Mouse (Mus musculus) frontal cortex, postnatal 14 days (tissue): ENCODE data around the gene Ets2.

ENCODE experiments used
- DNase-seq, 2 experiments: peaks; one replicate each; pipeline ENCODE4 v3.0.0; 2022; ENCODE audit warnings: low spot score in 2 of 2

Ets2 gene

DNA sequence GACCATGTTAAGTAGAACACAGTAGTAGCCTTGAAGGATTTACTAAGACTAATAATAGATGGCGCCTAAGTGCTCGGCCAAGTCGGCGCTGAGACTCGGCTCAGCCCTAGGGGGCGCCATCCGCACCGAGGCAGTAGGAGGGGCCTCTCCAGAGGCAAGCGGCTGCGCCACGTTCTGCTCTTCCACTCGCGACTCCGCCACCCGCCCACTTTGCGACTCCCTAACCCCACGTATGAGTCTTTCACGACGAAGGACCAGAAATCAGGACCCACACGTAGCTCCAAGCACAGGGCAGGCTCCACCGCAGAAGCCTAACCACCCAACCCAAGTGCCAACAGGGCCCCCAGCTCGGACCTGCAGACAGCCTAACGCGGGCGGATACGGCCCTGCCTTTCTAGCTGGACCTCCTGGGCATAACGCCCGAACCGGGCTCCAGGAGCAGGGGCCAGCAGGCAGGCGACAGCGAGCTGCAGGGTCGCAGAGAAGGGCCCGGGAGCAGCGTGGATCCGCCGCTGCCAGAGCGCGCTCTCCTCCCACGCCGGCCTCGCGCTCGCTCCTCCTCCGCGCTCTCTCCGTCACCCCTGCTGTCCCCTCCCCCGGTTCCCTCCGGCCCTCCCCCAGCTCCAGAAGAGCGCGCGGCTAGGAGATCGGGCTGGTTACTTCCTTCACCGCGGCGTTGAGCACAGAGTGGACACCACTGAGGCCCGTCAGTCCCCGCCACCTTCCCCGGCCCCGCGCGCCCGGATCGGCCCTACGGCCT lies at the start of gene Ets2:
Ets2 (plus strand) TSS at position 274 of the 760 bp plus-strand sequence.
- DNase-seq = peak; percentile 83 to 87

DNA sequence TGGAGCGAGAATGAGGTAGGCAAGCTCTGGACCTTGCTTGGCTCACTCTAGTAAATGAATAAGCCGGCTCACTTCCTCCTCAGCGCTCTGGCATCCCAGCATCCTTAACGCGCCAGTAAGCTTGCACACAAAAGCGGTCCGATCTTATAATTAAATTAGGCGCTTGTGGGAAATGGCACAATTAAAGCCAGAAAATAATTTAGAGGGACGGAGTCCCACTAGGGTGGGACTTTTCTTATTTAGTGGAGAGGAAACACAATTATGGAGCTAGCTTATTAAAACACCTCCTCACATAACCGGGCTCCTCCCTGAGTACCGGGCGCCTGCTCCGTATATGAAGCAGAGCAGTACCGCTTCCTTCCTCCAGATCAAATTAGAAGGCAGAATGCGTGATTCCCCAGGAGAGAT lies 47.7 kb upstream of the Ets2 start:
- no peak for DNase-seq

DNA sequence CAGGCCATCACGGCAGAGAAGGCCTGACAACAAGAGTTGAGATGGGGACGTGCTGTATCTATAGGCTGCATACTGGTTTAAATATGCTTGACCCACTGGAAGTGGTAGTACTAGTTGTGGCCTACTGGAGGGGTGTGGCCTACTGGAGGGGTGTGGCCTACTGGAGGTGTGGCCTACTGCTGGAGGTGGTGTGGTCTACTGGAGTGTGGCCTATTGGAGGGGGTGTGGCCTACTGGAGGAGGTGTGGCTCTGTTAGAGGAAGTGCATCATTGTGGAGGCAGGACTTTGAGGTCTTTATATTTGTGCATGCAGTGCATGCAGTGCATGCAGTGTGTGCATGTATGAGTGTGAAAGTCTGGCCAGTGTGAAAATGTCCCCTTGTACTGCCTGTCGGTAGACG lies 45.3 kb upstream of the Ets2 start:
- no peak for DNase-seq

DNA sequence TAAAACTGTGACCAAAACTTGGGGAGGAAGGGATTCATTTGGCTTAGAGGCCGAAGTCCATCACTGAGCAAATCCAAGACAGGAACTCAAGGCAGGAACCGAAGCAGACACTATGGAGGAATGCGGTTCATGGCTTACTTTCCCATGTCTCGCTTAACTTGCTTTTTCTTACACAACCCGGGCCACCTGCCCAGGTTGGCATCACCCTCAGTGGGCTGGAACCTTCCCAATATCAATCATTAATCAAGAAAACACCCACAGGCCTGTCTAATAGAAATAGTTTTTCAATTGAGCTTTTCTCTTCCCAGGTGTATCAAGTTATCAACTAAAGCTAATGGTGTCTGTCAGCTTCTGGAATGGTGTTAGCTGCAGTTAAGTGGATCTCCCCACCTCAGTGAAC lies 44.7 kb upstream of the Ets2 start:
- DNase-seq = no peak

DNA sequence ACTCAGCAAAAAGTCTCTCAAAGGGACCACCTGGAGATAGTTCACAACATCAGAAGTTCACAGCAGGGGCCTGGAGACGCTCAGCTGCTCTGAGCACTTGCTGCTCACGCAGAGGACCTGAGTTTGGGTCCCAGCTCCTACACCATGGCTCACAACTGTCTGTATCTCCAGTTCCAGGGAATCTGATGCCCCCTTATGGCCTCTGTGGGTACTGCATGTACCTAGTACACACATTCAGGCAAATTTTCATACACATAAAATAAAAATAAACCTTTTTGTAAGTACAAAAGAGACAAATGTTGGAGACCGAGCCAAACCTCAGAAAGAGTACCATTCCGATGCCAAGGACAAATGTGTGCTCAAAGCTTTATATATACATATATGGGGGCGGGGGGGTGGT lies 44.1 kb upstream of the Ets2 start:
- no peak for DNase-seq

DNA sequence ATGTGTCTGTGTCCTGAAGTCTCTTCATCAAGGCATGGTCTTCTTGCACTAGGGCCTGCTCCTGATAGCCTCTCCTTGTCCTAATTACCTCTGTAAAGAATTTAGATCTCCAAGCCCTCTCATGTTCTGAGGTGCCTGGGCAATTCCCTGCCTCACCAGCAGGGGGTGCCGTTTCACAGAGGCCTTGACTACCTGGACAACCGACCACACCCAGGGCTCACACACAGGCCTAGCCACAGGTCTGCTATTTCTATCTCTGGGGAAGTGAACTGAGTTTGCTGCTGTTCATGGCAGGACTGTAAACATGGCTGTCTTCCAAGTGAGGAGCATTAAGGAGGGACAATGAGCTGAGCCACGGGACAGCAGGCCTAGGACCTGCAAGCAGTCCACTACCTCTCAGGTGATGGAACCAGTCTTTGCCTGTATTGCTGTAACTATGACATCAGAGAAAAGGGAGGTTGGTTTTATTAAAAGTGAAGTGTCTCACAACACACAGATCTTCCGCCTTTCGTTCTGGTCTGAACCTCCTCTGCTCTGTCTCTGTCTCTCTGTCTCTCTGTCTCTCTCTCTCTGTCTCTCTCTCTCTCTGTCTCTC lies 42.9 kb upstream of the Ets2 start:
- no peak for DNase-seq

DNA sequence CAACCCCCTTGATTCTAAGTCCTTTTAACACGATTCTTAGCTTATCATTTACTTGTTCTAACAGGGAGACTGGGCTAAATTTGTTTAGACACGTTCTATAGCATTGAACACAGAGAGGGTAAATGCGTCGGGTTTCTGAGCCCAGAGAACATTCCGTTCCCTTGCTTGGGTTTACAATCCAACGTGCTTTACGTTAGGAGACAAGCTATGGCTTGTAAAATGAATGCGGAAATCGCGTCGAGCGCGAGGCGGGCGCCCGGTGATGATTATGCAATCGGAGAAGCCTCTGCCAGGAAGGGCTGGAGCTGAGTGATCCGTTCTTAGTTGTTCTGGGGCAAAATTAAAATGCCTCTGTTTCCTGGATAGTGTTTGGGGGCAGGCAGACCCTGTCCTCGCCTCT lies 42.4 kb upstream of the Ets2 start:
- DNase-seq = no peak

DNA sequence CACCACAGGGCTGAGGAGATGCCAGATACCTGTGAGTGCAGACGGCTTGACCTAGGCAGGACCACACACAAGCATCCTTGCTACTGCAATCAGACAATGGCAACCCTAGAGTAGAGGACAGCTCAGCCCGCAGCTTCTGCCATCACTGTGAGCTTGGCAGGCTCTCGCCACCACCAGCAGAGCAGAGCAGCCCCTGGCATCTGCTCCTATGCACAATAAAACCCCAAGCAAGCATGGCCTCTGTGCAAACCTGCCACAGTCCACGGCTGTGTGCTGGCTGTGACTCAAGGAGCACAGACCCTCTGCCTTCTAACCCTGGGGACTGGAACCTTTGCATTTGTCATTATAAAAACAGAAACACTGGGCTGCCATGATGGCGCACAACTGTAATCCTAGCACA lies 41.0 kb upstream of the Ets2 start:
- DNase-seq = no peak

DNA sequence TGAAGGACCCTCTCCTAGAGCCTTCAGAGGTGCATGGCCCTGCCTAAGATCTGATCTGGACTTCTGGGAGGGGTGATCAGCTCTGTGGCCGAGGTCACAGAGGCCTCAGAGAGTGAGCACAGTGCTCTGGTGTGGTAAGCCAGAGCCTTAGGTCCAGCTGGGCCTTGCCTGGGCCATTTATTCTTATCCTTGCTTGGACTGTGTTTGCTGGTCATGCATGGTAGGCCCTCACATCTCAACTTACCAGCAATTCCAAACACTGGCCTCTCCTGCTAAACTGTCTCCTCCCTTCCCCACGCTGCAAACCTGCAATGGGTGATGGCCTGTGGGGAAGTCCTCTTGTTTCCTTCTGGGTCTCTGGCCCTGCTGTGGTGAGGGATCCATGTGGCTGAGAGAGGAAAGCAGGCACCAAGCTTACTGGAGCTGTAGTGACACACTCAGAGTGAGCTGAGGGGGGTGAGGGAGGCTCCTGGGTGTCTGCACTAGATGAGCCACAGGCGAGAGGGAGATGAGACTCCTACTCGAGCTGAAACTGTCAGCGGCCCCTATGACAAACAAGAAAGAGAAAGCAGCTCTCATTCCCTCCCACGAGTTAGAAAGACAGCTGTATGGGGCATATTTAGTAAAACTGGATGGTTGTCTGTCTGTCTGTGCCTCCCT lies 36.3 kb upstream of the Ets2 start:
- DNase-seq = no peak

DNA sequence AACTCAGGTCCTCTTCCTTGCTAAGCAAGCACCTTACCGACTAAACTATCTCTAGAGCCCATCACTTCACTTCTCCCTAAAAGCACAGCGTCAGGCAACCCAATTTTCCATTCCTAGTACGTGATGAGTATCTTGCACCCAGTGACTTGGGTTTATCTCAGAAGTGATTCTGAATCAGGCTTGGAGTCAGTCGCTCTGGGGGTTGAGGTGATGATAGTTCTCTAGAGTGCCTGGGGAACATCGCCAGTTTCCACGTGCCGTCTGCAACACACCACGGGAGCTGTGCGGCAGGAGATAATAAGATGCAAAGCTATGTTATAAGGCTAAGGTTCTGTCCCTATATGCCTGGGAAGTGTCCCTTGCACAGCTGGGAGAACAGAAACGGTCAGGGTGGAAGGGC lies 35.6 kb upstream of the Ets2 start:
- DNase-seq = no peak

DNA sequence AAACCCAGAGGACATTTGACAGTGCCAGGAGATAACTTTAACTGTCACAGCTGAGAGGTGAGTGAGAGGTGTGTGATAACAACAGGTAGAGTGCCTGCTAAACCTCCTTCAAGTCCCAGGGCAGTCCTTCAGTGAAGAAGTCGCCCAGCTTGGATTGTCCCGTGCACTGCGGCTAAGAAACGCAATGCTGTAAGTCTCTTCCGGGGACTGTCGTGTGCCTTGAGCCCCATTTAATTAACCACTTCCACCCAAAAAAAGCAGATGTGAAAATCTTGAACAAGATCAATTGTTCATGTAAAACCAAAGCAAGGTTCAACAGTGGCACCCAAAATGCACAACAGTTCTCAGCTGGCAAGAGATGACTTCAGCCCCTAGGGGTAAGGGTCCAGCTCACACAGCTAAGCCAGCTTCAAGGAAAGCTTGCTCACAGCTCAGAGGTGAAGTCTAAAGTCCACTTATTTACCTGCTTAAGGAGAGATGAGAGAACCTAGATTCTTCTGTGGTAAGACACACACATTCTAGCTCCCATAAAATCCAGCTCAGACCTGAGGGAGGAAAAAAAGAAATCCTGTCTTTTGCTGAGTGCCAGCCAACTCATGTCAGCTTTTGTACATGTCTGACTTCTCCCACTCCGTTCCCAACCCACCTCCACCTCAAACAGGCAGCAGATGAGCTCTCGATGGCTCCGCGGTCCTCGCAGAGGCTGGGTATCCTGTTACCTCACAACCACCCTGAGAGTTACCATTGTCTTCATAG lies 34.3 kb upstream of the Ets2 start:
- no peak for DNase-seq

DNA sequence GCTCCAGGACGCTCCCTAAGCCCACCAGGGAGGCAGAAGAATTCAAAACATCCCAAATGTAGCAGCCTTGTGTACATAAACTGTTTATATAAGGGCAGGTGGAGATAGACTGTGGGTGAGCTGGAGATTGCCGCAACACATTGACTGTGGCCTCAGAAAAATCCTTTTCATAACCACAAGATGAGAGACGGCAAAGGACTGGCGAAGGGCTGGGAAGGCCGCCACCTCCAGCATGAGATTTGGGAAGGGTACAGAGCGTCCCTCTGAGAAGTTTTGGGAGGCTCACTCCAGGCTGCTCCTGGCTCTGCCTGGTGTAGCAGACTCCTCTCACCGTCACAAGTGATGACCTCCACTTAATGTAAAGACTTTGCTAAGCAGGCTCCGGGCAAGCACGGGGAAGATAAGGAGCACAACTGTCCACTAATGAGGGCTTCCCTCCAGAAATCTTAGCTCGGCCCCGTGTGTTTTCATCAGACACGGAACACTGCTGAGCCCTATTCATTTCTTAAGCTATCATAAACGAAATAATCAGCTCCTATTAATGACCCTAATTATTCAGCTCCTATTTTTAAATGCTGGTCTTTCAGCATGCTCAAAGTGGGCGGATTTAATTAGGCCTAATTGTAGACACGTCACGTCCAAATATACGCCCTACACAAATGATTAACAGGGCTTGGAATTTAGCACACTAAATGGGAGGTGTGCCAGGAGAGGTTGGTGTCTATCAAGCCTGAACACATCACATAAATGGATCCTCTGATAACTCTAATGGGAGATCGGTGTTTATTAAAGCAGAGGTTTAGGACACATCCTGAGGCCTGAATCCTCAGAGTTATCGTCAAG lies 33.5 kb upstream of the Ets2 start:
- DNase-seq = no peak

DNA sequence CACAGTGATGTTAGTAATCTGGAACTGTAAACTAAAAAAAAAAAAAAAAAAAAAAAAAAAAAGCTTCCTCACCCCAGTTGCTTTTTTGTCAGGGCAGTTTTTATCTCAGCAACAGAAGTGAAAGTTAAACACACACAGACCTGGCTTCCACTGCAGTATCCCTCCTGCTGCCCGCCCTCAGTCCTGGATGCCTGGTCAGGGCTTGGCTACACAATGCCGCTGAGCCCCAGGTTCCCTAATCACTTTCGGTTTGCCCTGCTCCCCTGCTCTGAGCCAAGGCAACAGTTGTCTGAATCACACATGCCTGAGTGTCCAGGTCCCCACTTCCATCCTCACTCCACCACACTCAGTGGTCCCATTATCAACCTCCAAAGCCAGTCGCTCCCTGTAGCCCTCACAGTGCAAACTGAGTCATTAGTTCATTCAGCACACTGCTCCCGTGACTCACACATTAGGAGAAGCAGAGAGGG lies 27.4 kb upstream of the Ets2 start:
- no peak for DNase-seq

DNA sequence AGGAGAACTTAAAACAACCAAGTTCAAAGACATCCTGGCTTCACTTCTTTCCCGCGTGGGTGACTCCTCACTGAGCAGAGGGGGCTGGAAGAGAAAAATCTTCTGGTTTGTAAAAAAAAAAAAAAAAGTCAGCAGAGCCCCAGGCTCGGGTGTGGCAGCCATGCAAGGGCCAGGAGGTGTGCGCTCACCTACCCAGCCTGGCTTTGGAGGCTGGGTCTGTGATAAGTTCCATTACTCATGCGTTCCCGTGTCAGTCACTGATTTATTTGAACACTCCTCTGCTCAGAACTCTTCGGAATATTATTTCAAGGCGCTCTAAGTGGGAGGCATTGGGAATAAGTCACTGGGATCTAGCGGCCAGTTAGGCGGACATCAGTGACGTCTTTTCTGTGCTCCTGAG lies 26.7 kb upstream of the Ets2 start:
- DNase-seq = no peak

DNA sequence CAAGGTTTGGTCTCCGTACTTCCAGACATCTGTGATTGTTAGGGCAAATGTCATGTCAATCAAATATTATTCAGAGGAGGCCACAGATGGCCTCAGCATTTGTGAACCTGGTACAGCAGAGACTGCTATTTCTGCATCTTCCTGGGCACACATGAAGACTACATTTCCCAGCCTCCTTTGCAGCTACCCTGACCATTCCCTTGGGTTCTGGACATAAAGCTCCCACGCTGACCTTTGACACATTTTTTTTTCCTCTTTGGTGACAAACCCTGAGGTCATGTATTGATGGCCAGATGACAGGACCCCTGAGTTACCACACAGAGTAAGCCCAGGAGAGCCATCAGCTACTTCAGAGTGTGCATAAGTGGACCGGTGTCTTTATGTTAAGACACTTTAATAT lies 25.2 kb upstream of the Ets2 start:
- DNase-seq = no peak

DNA sequence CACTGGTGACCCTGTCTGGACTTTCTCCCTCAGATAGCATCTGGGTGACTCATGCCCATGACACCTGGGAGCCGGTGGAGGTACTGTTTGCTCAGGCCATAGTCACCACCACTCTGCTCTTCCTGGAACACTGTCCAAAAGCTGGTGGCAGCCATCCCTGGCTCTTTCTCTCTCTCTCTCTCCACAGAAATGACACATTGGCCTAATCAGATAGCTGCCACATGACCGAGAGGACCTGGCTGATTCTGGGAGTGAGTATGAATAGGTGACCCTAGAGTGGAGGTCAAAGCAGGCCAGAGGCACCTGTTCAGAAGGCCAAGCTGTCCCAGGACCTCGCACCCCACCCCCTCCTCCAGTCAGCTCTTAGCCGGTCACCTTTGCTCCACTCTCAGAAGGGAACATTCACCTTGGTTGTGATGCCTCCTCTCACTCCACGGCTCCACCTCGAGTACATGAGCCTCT lies 19.4 kb upstream of the Ets2 start:
- DNase-seq = no peak

DNA sequence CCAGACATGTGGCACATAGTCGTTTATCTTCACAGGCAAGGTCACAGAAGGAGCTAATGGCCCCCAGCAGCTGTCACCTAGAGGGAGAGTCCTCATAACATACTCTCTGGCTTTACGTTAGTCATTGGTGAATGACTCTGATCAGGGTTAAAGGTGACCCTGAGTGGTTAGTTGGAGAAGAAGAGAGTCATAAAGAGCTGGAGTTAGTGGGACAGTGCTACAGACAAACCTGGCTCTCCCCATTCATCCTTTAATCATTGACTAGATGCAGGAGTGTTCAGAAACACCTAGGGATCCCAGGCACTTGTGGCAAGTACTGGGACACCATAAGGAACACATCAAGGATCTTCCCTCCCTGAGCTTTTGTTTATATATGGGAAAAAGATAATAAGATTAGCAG lies 16.1 kb upstream of the Ets2 start:
- DNase-seq = no peak

DNA sequence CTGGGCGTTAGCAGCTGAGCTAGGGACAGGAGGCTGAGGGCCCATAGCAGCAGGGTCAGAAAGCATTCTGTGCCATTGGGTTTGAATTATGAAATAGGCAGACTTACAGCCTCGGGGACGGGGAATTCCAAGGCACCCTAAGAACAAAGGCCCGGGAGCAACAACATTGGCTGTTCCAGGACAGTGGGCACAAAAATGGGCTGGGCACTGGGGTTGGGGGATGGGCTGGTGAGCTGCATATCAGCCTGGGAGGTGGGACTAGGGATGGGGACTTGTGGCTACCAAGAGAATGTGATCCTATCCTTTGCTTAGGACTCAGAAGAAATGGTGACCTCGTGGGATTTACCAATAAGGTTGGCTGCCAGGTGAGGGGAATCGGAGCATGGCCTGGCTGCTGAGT lies 15.6 kb upstream of the Ets2 start:
- DNase-seq = no peak

DNA sequence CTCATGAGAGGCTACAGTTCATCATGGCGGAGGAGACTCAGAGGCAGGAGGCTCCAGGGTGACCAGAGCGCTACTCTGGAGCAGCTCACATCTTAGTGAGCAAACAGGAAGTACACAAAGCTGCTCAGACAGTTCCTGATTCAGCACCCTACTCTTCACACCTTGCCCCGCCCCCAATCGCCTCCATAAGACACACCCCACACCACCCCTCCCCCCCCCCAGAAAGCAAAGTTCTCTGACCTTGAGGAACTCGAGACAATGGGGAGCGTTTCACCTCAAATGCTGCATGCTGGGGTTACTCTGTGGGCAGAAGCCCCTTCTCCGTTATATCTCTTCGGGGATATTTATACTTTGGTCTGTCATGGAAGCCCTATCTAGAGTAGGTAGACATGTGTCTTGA lies 15.0 kb upstream of the Ets2 start:
- DNase-seq = no peak

DNA sequence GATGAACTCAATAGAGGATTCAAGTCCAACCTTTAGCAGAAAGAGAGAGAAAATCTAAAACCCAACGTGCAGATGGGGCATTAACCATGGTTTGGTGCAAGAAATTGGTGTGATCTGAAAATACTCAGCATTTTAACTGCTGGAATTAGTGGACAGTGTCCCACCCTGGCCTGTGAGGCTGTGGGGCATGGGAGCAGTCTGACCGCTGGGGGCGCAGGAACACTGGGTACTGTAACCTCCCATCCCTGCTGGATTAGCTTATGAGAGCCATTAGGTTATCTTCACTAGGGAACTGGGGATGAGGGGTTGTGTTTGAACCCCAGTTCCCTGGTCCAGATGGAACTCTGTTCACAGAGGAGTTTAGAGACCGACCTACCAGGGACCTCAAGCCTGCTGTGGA lies 13.9 kb upstream of the Ets2 start:
- DNase-seq = no peak

DNA sequence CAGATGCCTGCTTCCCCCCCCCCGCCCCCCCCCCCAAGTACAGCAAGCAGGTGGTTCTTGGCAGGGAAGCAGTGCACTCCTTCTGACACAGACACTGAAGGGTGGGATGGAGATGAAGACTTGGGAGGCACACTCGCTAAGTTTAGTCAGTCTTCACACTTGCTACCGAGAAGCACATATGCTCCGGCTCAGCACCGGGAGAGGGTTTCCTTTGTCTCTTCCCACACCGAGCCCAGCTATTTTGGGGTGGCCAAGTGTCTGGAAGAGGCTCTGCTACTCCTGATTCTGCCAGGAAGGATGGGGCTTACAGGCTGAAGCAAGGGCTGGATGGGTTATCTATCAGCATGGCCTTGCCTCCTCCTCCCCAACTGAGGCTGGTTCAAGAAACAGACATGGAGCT lies 5.3 kb upstream of the Ets2 start:
- peak; percentile 44 to 59 for DNase-seq
